Mouse (Mus musculus): Measurements from ENCODE around the gene Gm49369. TPM values are rescaled to one million over a fixed set of nuclear protein-coding genes. Genes with fewer than 3 reads are reported as not detected.

Gene Gm49369
- polyA plus RNA-seq, 1 experiment from 2014 or later, result not detected

GRCm38 (mm10) chr7:142387419-142388148, 5.1 kb upstream of the Gm49369 start, which contains the start of gene Ctsd:
TSS of gene Ctsd (minus strand) at chr7:142388038.
- H3K27ac ChIP-seq (ENCODE audit: low read depth), result peak within 1 kb of the TSS; percentile 75
- H3K4me3 ChIP-seq (ENCODE audit: low read depth, low read length), result peak within 1 kb of the TSS; percentile 75
- H3K36me3 ChIP-seq (ENCODE audit: insufficient read depth), result peaks cover 28% of the 10 kb centered on the region
- ATAC-seq (ENCODE audit: insufficient read depth), result peak; percentile 94
- peak within 1 kb of the TSS; percentile 87 for H3K9ac ChIP-seq
- TF ChIP-seq CTCF (IDR thresholded peaks at IDR 0.05; ENCODE audit: low read depth), result no peak
- WGBS, result under 1% methylated on average over 55 of the region's 55 CpGs
- no peaks in the 10 kb centered on the region for H3K9me3 ChIP-seq (ENCODE audit: low read depth, low read length)
- H3K27me3 ChIP-seq (ENCODE audit: insufficient read depth, low read length), result no peaks in the 10 kb centered on the region
- DNase-seq, result peak; percentile 98
- H3K4me1 ChIP-seq (ENCODE audit: insufficient read depth), result peaks cover 7% of the 10 kb centered on the region
- H3K4me2 ChIP-seq, result peak within 1 kb of the TSS; percentile 92

- ATAC-seq (ENCODE audit: insufficient read depth) (peak; percentile 0; the same call in 1 of the 2 replicates), DNase-seq (no peak)
- TF ChIP-seq CTCF (IDR thresholded peaks at IDR 0.05; ENCODE audit: low read depth), result no peak
- Histone ChIP-seq H3K4me3 (ENCODE audit: low read depth, low read length) (peak overlapping the region; percentile 75), H3K9ac (peak overlapping the region; percentile 87), H3K27me3 (ENCODE audit: insufficient read depth, low read length) (no peaks in the 10 kb centered on the region), H3K27ac (ENCODE audit: low read depth) (peak overlapping the region; percentile 75; the same call in 1 of the 2 replicates), H3K36me3 (ENCODE audit: insufficient read depth) (peaks cover 36% of the 10 kb centered on the region), H3K4me1 (ENCODE audit: insufficient read depth) (peaks cover 7% of the 10 kb centered on the region), H3K4me2 (peak overlapping the region; percentile 92), H3K9me3 (ENCODE audit: low read depth, low read length) (no peaks in the 10 kb centered on the region)
- 48% methylated on average over 6 of the region's 6 CpGs for WGBS
Measured at GRCm38 (mm10) chr7:142386621-142387201, 4.2 kb upstream of the Gm49369 start.

- no peak for ATAC-seq (ENCODE audit: insufficient read depth)
- DNase-seq, result no peak
- Histone ChIP-seq H3K4me1 (ENCODE audit: insufficient read depth) (peaks cover 7% of the 10 kb centered on the region), H3K9ac (peak overlapping the region; percentile 87; the same call in 1 of the 2 replicates), H3K4me2 (peak overlapping the region; percentile 92), H3K27ac (ENCODE audit: low read depth) (no peak overlapping the region), H3K36me3 (ENCODE audit: insufficient read depth) (peaks cover 45% of the 10 kb centered on the region), H3K4me3 (ENCODE audit: low read depth, low read length) (peak overlapping the region; percentile 75; the same call in 1 of the 2 replicates), H3K9me3 (ENCODE audit: low read depth, low read length) (no peaks in the 10 kb centered on the region), H3K27me3 (ENCODE audit: insufficient read depth, low read length) (no peaks in the 10 kb centered on the region)
- no peak for TF ChIP-seq CTCF (IDR thresholded peaks at IDR 0.05; ENCODE audit: low read depth)
- 79% methylated on average over 3 of the region's 3 CpGs for WGBS
Measured at GRCm38 (mm10) chr7:142385742-142386403, 3.4 kb upstream of the Gm49369 start.

GRCm38 (mm10) chr7:142384306-142384705, 1.8 kb upstream of the Gm49369 start:
- no peak overlapping the region for H3K4me2 ChIP-seq
- H3K9me3 ChIP-seq (ENCODE audit: low read depth, low read length), result no peaks in the 10 kb centered on the region
- H3K27me3 ChIP-seq (ENCODE audit: insufficient read depth, low read length), result no peaks in the 10 kb centered on the region
- peaks cover 7% of the 10 kb centered on the region for H3K4me1 ChIP-seq (ENCODE audit: insufficient read depth)
- H3K27ac ChIP-seq (ENCODE audit: low read depth), result no peak overlapping the region
- H3K4me3 ChIP-seq (ENCODE audit: low read depth, low read length), result no peak overlapping the region
- no peak for TF ChIP-seq CTCF (IDR thresholded peaks at IDR 0.05; ENCODE audit: low read depth)
- ATAC-seq (ENCODE audit: insufficient read depth) (no peak), DNase-seq (no peak)
- peaks cover 59% of the 10 kb centered on the region for H3K36me3 ChIP-seq (ENCODE audit: insufficient read depth)
- no peak overlapping the region for H3K9ac ChIP-seq
- WGBS, result 84% methylated on average over 10 of the region's 10 CpGs

- Histone ChIP-seq H3K4me2 (no peak overlapping the region), H3K9ac (no peak overlapping the region), H3K36me3 (ENCODE audit: insufficient read depth) (peaks cover 90% of the 10 kb centered on the region), H3K27me3 (ENCODE audit: insufficient read depth, low read length) (no peaks in the 10 kb centered on the region), H3K9me3 (ENCODE audit: low read depth, low read length) (no peaks in the 10 kb centered on the region), H3K27ac (ENCODE audit: low read depth) (no peak overlapping the region), H3K4me1 (ENCODE audit: insufficient read depth) (no peaks in the 10 kb centered on the region), H3K4me3 (ENCODE audit: low read depth, low read length) (no peak overlapping the region)
- ATAC-seq (ENCODE audit: insufficient read depth), result no peak
- DNase-seq, result no peak
- TF ChIP-seq CTCF (IDR thresholded peaks at IDR 0.05; ENCODE audit: low read depth), result no peak
- WGBS, result 74% methylated on average over 4 of the region's 4 CpGs
Measured at GRCm38 (mm10) chr7:142381175-142381574, 1.3 kb downstream of the Gm49369 start.

- 62% methylated on average over 6 of the region's 6 CpGs for WGBS
- Histone ChIP-seq H3K36me3 (ENCODE audit: insufficient read depth) (peaks cover 92% of the 10 kb centered on the region), H3K4me1 (ENCODE audit: insufficient read depth) (no peaks in the 10 kb centered on the region), H3K9me3 (ENCODE audit: low read depth, low read length) (no peaks in the 10 kb centered on the region), H3K4me2 (no peak overlapping the region), H3K9ac (no peak overlapping the region), H3K27me3 (ENCODE audit: insufficient read depth, low read length) (no peaks in the 10 kb centered on the region), H3K27ac (ENCODE audit: low read depth) (no peak overlapping the region), H3K4me3 (ENCODE audit: low read depth, low read length) (no peak overlapping the region)
- no peak for ATAC-seq (ENCODE audit: insufficient read depth)
- DNase-seq, result no peak
- no peak for TF ChIP-seq CTCF (IDR thresholded peaks at IDR 0.05; ENCODE audit: low read depth)
Measured at GRCm38 (mm10) chr7:142379186-142379585, 3.3 kb downstream of the Gm49369 start.
